Mouse (Mus musculus) spleen, adult 2 months (tissue): Measurements from ENCODE around the gene Padi2.

Experiments used
- CTCF ChIP-seq: fragments of 200-500 bp; IDR thresholded peaks from 2 replicates; pipeline ENCODE4 v1.5.1; 2011; ENCODE audit warnings: mild to moderate bottlenecking, inconsistent platforms; ENCODE audit not compliant: insufficient read depth, insufficient read length, insufficient replicate concordance; ENCODE audit errors: extremely low read depth
- POLR2A ChIP-seq: fragments of 200-500 bp; IDR thresholded peaks from 2 replicates; pipeline ENCODE4 v1.6.1; 2011; ENCODE audit warnings: low read depth, low read length, inconsistent platforms

- TF ChIP-seq CTCF (no peak), POLR2A (no peak)
Observed at GRCm38 (mm10) chr4:140876681-140877080, 29.5 kb upstream of the Padi2 start.
